ENCODE assay signal across 8 mouse cellular contexts in the genomic region with DNA sequence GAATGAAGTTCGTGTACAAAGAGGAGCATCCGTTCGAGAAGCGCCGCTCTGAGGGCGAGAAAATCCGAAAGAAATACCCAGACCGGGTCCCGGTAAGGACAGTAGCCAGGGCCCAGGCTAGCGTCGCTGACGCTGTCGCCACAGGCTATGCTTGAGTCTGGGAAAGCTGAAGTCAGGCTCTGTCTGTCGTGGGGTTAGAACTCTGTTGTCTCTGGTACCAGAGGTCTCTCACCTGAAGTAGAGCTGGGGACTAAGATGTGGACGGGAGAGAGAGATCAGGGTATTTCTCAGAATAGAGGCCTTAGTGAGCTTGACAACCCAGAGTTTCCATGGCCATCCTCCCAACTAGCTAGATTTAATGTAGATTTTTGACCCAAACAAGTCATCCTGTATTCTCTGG. TPM values are rescaled to one million over a fixed set of nuclear protein-coding genes. Genes with fewer than 3 reads are reported as not detected.
DNase-seq lines count a peak whose midpoint lies in the region; ATAC-seq and TF ChIP-seq lines count a peak whose summit lies in the region.

No protein-coding gene starts in this region.

- intact Hi-C loops in heart, postnatal 14 days (cut with DNase I) = loop anchor here (10.0 kb wide), 1 partner anchor 663 kb away; a partner anchor contains a TSS

- H3K79me2 ChIP-seq in C2C12 (ENCODE audit: control insufficient read depth, insufficient read depth) = peaks cover 51% of the 10 kb centered on the region

- no peaks in the 10 kb centered on the region for H3K9me3 ChIP-seq in heart, embryonic 10.5 days
- no peaks in the 10 kb centered on the region for H3K9me3 ChIP-seq in forebrain, embryonic 14.5 days (replicated peaks; ENCODE audit: control insufficient read depth, low read length)
- no peaks in the 10 kb centered on the region for H3K9me3 ChIP-seq in liver, embryonic 15.5 days (replicated peaks)

- H3K9ac ChIP-seq in forebrain, embryonic 14.5 days (ENCODE audit: low read length) = peak overlapping the region; percentile 92
- H3K9ac ChIP-seq in liver, embryonic 15.5 days = peak overlapping the region; percentile 87

- peaks cover 23% of the 10 kb centered on the region for H3K79me3 ChIP-seq in C2C12 (ENCODE audit: low read depth)

- no peaks in the 10 kb centered on the region for H3K27me3 ChIP-seq in heart, embryonic 10.5 days (ENCODE audit: insufficient read depth, poor library complexity, severe bottlenecking)
- no peaks in the 10 kb centered on the region for H3K27me3 ChIP-seq in C2C12 (ENCODE audit: control insufficient read depth, insufficient read depth, insufficient read length)
- no peaks in the 10 kb centered on the region for H3K27me3 ChIP-seq in forebrain, embryonic 14.5 days (replicated peaks; ENCODE audit: control insufficient read depth, insufficient read depth, low read length)
- no peaks in the 10 kb centered on the region for H3K27me3 ChIP-seq in liver, embryonic 15.5 days

- TF ChIP-seq CTCF in C2C12 (IDR thresholded peaks at IDR 0.05; ENCODE audit: control insufficient read depth, insufficient read depth, insufficient read length) = no peak

- H3K4me1 ChIP-seq in heart, embryonic 10.5 days = peaks cover 19% of the 10 kb centered on the region
- H3K4me1 ChIP-seq in forebrain, embryonic 14.5 days (ENCODE audit: control insufficient read depth, insufficient read depth, low read length) = peaks cover 11% of the 10 kb centered on the region
- H3K4me1 ChIP-seq in liver, embryonic 15.5 days (replicated peaks) = peaks cover 39% of the 10 kb centered on the region

- WGBS in heart, embryonic 10.5 days = under 1% methylated on average over 15 of the region's 15 CpGs
- under 1% methylated on average over 15 of the region's 15 CpGs for WGBS in forebrain, embryonic 14.5 days
- whole genome bisulfite sequencing in liver, embryonic 15.5 days (ENCODE audit: insufficient replicate concordance) = under 1% methylated on average over 15 of the region's 15 CpGs

- peak overlapping the region; percentile 50 for H3K4me2 ChIP-seq in forebrain, embryonic 14.5 days (ENCODE audit: low read length)
- peak overlapping the region; percentile 90 for H3K4me2 ChIP-seq in liver, embryonic 15.5 days

- ATAC-seq in forebrain, embryonic 14.5 days = peak; percentile 13; the same call in 1 of the 2 replicates
- ATAC-seq in liver, embryonic 15.5 days (ENCODE audit: insufficient read depth) = peak; percentile 13; the same call in 1 of the 2 replicates

- peak overlapping the region; percentile 91 for H3ac ChIP-seq in C2C12 (ENCODE audit: control insufficient read depth, insufficient read length, low read depth)

- H3K4me3 ChIP-seq in heart, embryonic 10.5 days = peak overlapping the region; percentile 83
- H3K4me3 ChIP-seq in C2C12 (ENCODE audit: insufficient read depth, poor library complexity, severe bottlenecking) = peak overlapping the region; percentile 79
- H3K4me3 ChIP-seq in forebrain, embryonic 14.5 days (ENCODE audit: low read depth, low read length) = peak overlapping the region; percentile 77
- H3K4me3 ChIP-seq in liver, embryonic 15.5 days (replicated peaks) = peak overlapping the region; percentile 87

- no peak for DNase-seq in heart, embryonic 10.5 days (ENCODE audit: low spot score)
- DNase-seq in heart, postnatal 14 days = no peak
- no peak for DNase-seq in forebrain, embryonic 14.5 days (ENCODE audit: low spot score)
- DNase-seq in embryo, embryonic 10 days (ENCODE audit: low spot score) = no peak
- no peak for DNase-seq in urinary bladder, adult 2 months (ENCODE audit: low spot score)
- DNase-seq in cerebellum, adult 8-10 months = no peak

- H3K27ac ChIP-seq in heart, embryonic 10.5 days = peak overlapping the region; percentile 95
- peak overlapping the region; percentile 85 for H3K27ac ChIP-seq in forebrain, embryonic 14.5 days (ENCODE audit: low read depth, low read length)
- H3K27ac ChIP-seq in liver, embryonic 15.5 days (replicated peaks) = peak overlapping the region; percentile 98

- peaks cover 55% of the 10 kb centered on the region for H3K36me3 ChIP-seq in heart, embryonic 10.5 days
- H3K36me3 ChIP-seq in C2C12 (ENCODE audit: control insufficient read depth, insufficient read depth) = peaks cover 62% of the 10 kb centered on the region
- peaks cover 54% of the 10 kb centered on the region for H3K36me3 ChIP-seq in forebrain, embryonic 14.5 days (ENCODE audit: control insufficient read depth, insufficient read depth, low read length)
- H3K36me3 ChIP-seq in liver, embryonic 15.5 days (replicated peaks) = peaks cover 58% of the 10 kb centered on the region

TF ChIP-seq in C2C12, 6 proteins besides CTCF, POLR2A, EP300 and RAD21:
- TF ChIP-seq MAX (IDR thresholded peaks at IDR 0.05) (no peak), FOSL1 (IDR thresholded peaks at IDR 0.05; ENCODE audit: insufficient read depth, low read length, poor library complexity, severe bottlenecking) (no peak), USF1 (IDR thresholded peaks at IDR 0.05; ENCODE audit: low read depth) (no peak), CEBPB (IDR thresholded peaks at IDR 0.05; ENCODE audit: low read depth) (no peak), MYOG (IDR thresholded peaks at IDR 0.05; ENCODE audit: control insufficient read depth, extremely low read depth, insufficient read length) (no peak), MYOD1 (IDR thresholded peaks at IDR 0.05; ENCODE audit: control insufficient read depth, insufficient read length, low read depth) (no peak)

RNA-seq across cellular contexts. Expression of a gene that starts 0.8 kb away (rescaled TPM):
- 365 and 379 TPM in 2 replicates for polyA plus RNA-seq in heart, embryonic 10.5 days (2016; fragmentation: Nextera tagmentation; extraction: Ambion mirVana)
- total RNA-seq in heart, postnatal 14 days (2021) = 100 to 1,000 TPM; 249 to 257 TPM
- polyA plus RNA-seq in C2C12 (2012; fragmentation: generic; extraction: Trizol) = 362 TPM
- polyA plus RNA-seq in forebrain, embryonic 14.5 days (2014; fragmentation: Nextera tagmentation; extraction: Ambion mirVana) = 701 and 779 TPM in 2 replicates
- polyA plus RNA-seq in liver, embryonic 15.5 days (2015; fragmentation: Nextera tagmentation; extraction: Ambion mirVana) = 252 and 262 TPM in 2 replicates
- 374 and 440 TPM in 2 replicates for polyA plus RNA-seq in urinary bladder, adult 2 months (2012; rRNA removed)

RNA-seq across cellular contexts. Expression of a gene that starts 3.9 kb away (rescaled TPM):
- 51.8 and 73.3 TPM in 2 replicates for polyA plus RNA-seq in heart, embryonic 10.5 days (2016; fragmentation: Nextera tagmentation; extraction: Ambion mirVana)
- 10 to 100 TPM; 27.4 to 31.5 TPM for total RNA-seq in heart, postnatal 14 days (2021)
- 93.4 TPM for polyA plus RNA-seq in C2C12 (2012; fragmentation: generic; extraction: Trizol)
- polyA plus RNA-seq in forebrain, embryonic 14.5 days (2014; fragmentation: Nextera tagmentation; extraction: Ambion mirVana) = 49.4 and 49.6 TPM in 2 replicates
- 23.1 and 24.0 TPM in 2 replicates for polyA plus RNA-seq in liver, embryonic 15.5 days (2015; fragmentation: Nextera tagmentation; extraction: Ambion mirVana)
- polyA plus RNA-seq in urinary bladder, adult 2 months (2012; rRNA removed) = 35.8 and 36.4 TPM in 2 replicates

RNA-seq across cellular contexts. Expression of a gene that starts 8.7 kb away (rescaled TPM):
- 29.5 and 40.3 TPM in 2 replicates for polyA plus RNA-seq in heart, embryonic 10.5 days (2016; fragmentation: Nextera tagmentation; extraction: Ambion mirVana)
- 1 to 10 TPM; 7.2 to 9.2 TPM for total RNA-seq in heart, postnatal 14 days (2021)
- 36.4 TPM for polyA plus RNA-seq in C2C12 (2012; fragmentation: generic; extraction: Trizol)
- polyA plus RNA-seq in forebrain, embryonic 14.5 days (2014; fragmentation: Nextera tagmentation; extraction: Ambion mirVana) = 19.7 and 25.7 TPM in 2 replicates
- polyA plus RNA-seq in liver, embryonic 15.5 days (2015; fragmentation: Nextera tagmentation; extraction: Ambion mirVana) = 5.3 and 5.5 TPM in 2 replicates
- 11.9 and 16.7 TPM in 2 replicates for polyA plus RNA-seq in urinary bladder, adult 2 months (2012; rRNA removed)

RNA-seq across cellular contexts. Expression of a gene that starts 9.4 kb away (rescaled TPM):
- 135 and 147 TPM in 2 replicates for polyA plus RNA-seq in heart, embryonic 10.5 days (2016; fragmentation: Nextera tagmentation; extraction: Ambion mirVana)
- total RNA-seq in heart, postnatal 14 days (2021) = 10 to 100 TPM; 52.4 to 59.0 TPM
- 111 TPM for polyA plus RNA-seq in C2C12 (2012; fragmentation: generic; extraction: Trizol)
- polyA plus RNA-seq in forebrain, embryonic 14.5 days (2014; fragmentation: Nextera tagmentation; extraction: Ambion mirVana) = 189 and 203 TPM in 2 replicates
- 58.1 and 60.5 TPM in 2 replicates for polyA plus RNA-seq in liver, embryonic 15.5 days (2015; fragmentation: Nextera tagmentation; extraction: Ambion mirVana)
- polyA plus RNA-seq in urinary bladder, adult 2 months (2012; rRNA removed) = 57.6 and 61.4 TPM in 2 replicates

RNA-seq across cellular contexts. Expression of a gene that starts 10.8 kb away (rescaled TPM):
- 20.5 and 23.8 TPM in 2 replicates for polyA plus RNA-seq in heart, embryonic 10.5 days (2016; fragmentation: Nextera tagmentation; extraction: Ambion mirVana)
- total RNA-seq in heart, postnatal 14 days (2021) = 100 to 1,000 TPM; 143 to 147 TPM
- 141 TPM for polyA plus RNA-seq in C2C12 (2012; fragmentation: generic; extraction: Trizol)
- 24.0 and 26.1 TPM in 2 replicates for polyA plus RNA-seq in forebrain, embryonic 14.5 days (2014; fragmentation: Nextera tagmentation; extraction: Ambion mirVana)
- polyA plus RNA-seq in liver, embryonic 15.5 days (2015; fragmentation: Nextera tagmentation; extraction: Ambion mirVana) = 8.9 and 11.9 TPM in 2 replicates
- 82.0 and 95.4 TPM in 2 replicates for polyA plus RNA-seq in urinary bladder, adult 2 months (2012; rRNA removed)
